In genomic region chr9:58863826-58864225, GRCm38 (mm10) we compare ENCODE assay signal across 18 mouse cellular contexts. TPM values are rescaled to one million over a fixed set of nuclear protein-coding genes. Genes with fewer than 3 reads are reported as not detected.
DNase-seq lines count a peak whose midpoint lies in the region; TF ChIP-seq lines count a peak whose summit lies in the region.
"Had no signal": no experiment of that assay in that cellular context is flagged by ENCODE, and none has a peak within 500 bp of the region (broad histone marks: within the 10 kb centered on the region; RNA-seq: fewer than 3 reads in every experiment).

No protein-coding gene starts in this region.

- TF ChIP-seq POLR2A in testis, adult 2 months (IDR thresholded peaks at IDR 0.05; ENCODE audit: control insufficient read depth, low read depth, low read length), result no peak

- peak; percentile 41 for DNase-seq in embryo, embryonic 10 days (ENCODE audit: low spot score)
- DNase-seq in embryo, embryonic 9.5 days (ENCODE audit: extremely low spot score), result no peak
- no peak for DNase-seq in testis, postnatal 14 days (ENCODE audit: low spot score)
- DNase-seq in mesoderm, embryonic 11.5 days (ENCODE audit: low read depth, low spot score), result peak; percentile 65
- no peak for DNase-seq in adrenal gland, postnatal 14 days
- DNase-seq in gastrocnemius, postnatal 14 days, result no peak
- DNase-seq in adrenal gland, adult 18-20 months (ENCODE audit: low spot score in 2 of 2), result no peak
- DNase-seq: adrenal gland, postnatal 10 days; cerebellum, adult 2 months; kidney, postnatal 25 days; lung, embryonic 14.5 days; spleen, adult 18-20 months; thymus, postnatal 14 days had no signal

- H3K36me3 ChIP-seq in testis, adult 2 months (ENCODE audit: control insufficient read depth, insufficient read depth, low read length), result no peaks in the 10 kb centered on the region
- H3K36me3 ChIP-seq: limb, embryonic 12.5 days had no signal

- intact Hi-C loops in gastrocnemius, postnatal 14 days (cut with DNase I; ENCODE audit: low total_unique reads), result no loop called here

- no peak for TF ChIP-seq CTCF in testis, adult 2 months (IDR thresholded peaks at IDR 0.05; ENCODE audit: control insufficient read depth, insufficient read depth, insufficient replicate concordance, low read depth, low read length)

- H3K27ac ChIP-seq in testis, adult 2 months (ENCODE audit: control insufficient read depth, insufficient read depth, low read depth, low read length), result no peak overlapping the region
- H3K27ac ChIP-seq: limb, embryonic 12.5 days had no signal

- no peaks in the 10 kb centered on the region for H3K27me3 ChIP-seq in testis, adult 2 months (ENCODE audit: control insufficient read depth, insufficient read depth, low read length)

- peak overlapping the region; percentile 17 for H3K4me3 ChIP-seq in testis, adult 2 months (ENCODE audit: control insufficient read depth, low read depth, low read length)
- H3K4me3 ChIP-seq: erythroblast, embryonic 14.5 days; limb, embryonic 12.5 days had no signal

- peaks cover 18% of the 10 kb centered on the region for H3K4me1 ChIP-seq in testis, adult 2 months (ENCODE audit: control insufficient read depth, insufficient read depth, low read length)

RNA-seq across cellular contexts. Expression of gene Hcn4, which starts 40.6 kb away (rescaled TPM):
- 0.09 and 0.16 TPM in 2 replicates for polyA plus RNA-seq in testis, adult 2 months (2012; rRNA removed)
- total RNA-seq in adrenal gland, postnatal 14 days (2021), result 0.56 and 0.68 TPM in 2 replicates
- under 1 TPM; 0.13 to 0.76 TPM for total RNA-seq in gastrocnemius, postnatal 14 days (2021)
- total RNA-seq in adrenal gland, adult 18-20 months (2021), result under 1 TPM; 0.53 to 0.83 TPM
- total RNA-seq: granulocyte monocyte progenitor cell, adult 5-6 weeks; MEL had no signal
- polyA plus RNA-seq: erythroblast, embryonic 14.5 days had no signal

Comparison
In these comparisons a context has a peak if more than half of its experiments do, and no peak if none do; other contexts are left out.
1. DNase-seq: peak in embryo, embryonic 10 days (single experiment) and mesoderm, embryonic 11.5 days (single experiment); none in embryo, embryonic 9.5 days (single experiment), testis, postnatal 14 days (single experiment), adrenal gland, postnatal 14 days (single experiment), gastrocnemius, postnatal 14 days (single experiment) and adrenal gland, adult 18-20 months (0 of 2).